Mouse (Mus musculus): ENCODE data around the gene Inf2. TPM values are rescaled to one million over a fixed set of nuclear protein-coding genes. Genes with fewer than 3 reads are reported as not detected.
A peak's percentile ranks its signal among the peaks of the same experiment; 100 is the strongest.

Gene Inf2
- polyA plus RNA-seq, 1 experiment = 11.0 TPM

- Histone ChIP-seq H3K4me3 (ENCODE audit: low read depth, low read length) (peak overlapping the region; percentile 65), H3K36me3 (ENCODE audit: control insufficient read depth, insufficient read depth, low read length) (no peaks in the 10 kb centered on the region), H3K4me1 (ENCODE audit: control insufficient read depth, insufficient read depth, insufficient read length, low read length) (peaks cover 11% of the 10 kb centered on the region), H3K27me3 (ENCODE audit: control insufficient read depth, insufficient read depth, low read length) (peaks cover 12% of the 10 kb centered on the region; the same call in 1 of the 2 replicates), H3K27ac (ENCODE audit: insufficient read depth, low read depth, low read length) (peak overlapping the region; percentile 41)
- TF ChIP-seq CTCF (IDR thresholded peaks at IDR 0.05; ENCODE audit: extremely low read depth, insufficient read length, insufficient replicate concordance, low read depth, low read length) (no peak), POLR2A (IDR thresholded peaks at IDR 0.05; ENCODE audit: low read depth, low read length) (no peak)
- 40% methylated on average over 13 of the region's 13 CpGs for WGBS
These were observed 30.5 kb downstream of the Inf2 start for GRCm38 (mm10) chr12:112618981-112619685.

GRCm38 (mm10) chr12:112619686-112620353 is 31.2 kb downstream of the Inf2 start, which contains the start of gene Adssl1:
TSS of gene Adssl1 (plus strand) at chr12:112620045.
- Histone ChIP-seq H3K27me3 (ENCODE audit: control insufficient read depth, insufficient read depth, low read length) (peaks cover 12% of the 10 kb centered on the region; the same call in 1 of the 2 replicates), H3K4me3 (ENCODE audit: low read depth, low read length) (peak within 1 kb of the TSS; percentile 65), H3K4me1 (ENCODE audit: control insufficient read depth, insufficient read depth, insufficient read length, low read length) (peaks cover 9% of the 10 kb centered on the region), H3K27ac (ENCODE audit: insufficient read depth, low read depth, low read length) (peak within 1 kb of the TSS; percentile 41), H3K36me3 (ENCODE audit: control insufficient read depth, insufficient read depth, low read length) (no peaks in the 10 kb centered on the region)
- TF ChIP-seq POLR2A (IDR thresholded peaks at IDR 0.05; ENCODE audit: low read depth, low read length) (peak; percentile 32; the same call in 1 of the 2 replicates), CTCF (IDR thresholded peaks at IDR 0.05; ENCODE audit: extremely low read depth, insufficient read length, insufficient replicate concordance, low read depth, low read length) (no peak)
- WGBS = 2% methylated on average over 56 of the region's 56 CpGs

GRCm38 (mm10) chr12:112620354-112621061 is 31.9 kb downstream of the Inf2 start:
- no peak overlapping the region for H3K27ac ChIP-seq (ENCODE audit: insufficient read depth, low read depth, low read length)
- H3K4me1 ChIP-seq (ENCODE audit: control insufficient read depth, insufficient read depth, insufficient read length, low read length) = peaks cover 9% of the 10 kb centered on the region
- no peaks in the 10 kb centered on the region for H3K36me3 ChIP-seq (ENCODE audit: control insufficient read depth, insufficient read depth, low read length)
- 23% methylated on average over 16 of the region's 16 CpGs for WGBS
- H3K4me3 ChIP-seq (ENCODE audit: low read depth, low read length) = peak overlapping the region; percentile 65
- peaks cover 12% of the 10 kb centered on the region; the same call in 1 of the 2 replicates for H3K27me3 ChIP-seq (ENCODE audit: control insufficient read depth, insufficient read depth, low read length)
- TF ChIP-seq CTCF (IDR thresholded peaks at IDR 0.05; ENCODE audit: extremely low read depth, insufficient read length, insufficient replicate concordance, low read depth, low read length) (0 out of 2 replicates have a peak, but pooled peaks have one; percentile 8), POLR2A (IDR thresholded peaks at IDR 0.05; ENCODE audit: low read depth, low read length) (no peak)

GRCm38 (mm10) chr12:112621900-112622299 is 33.3 kb downstream of the Inf2 start:
- H3K4me1 ChIP-seq (ENCODE audit: control insufficient read depth, insufficient read depth, insufficient read length, low read length) = peaks cover 9% of the 10 kb centered on the region
- TF ChIP-seq CTCF (IDR thresholded peaks at IDR 0.05; ENCODE audit: extremely low read depth, insufficient read length, insufficient replicate concordance, low read depth, low read length) = no peak
- TF ChIP-seq POLR2A (IDR thresholded peaks at IDR 0.05; ENCODE audit: low read depth, low read length) = no peak
- H3K27ac ChIP-seq (ENCODE audit: insufficient read depth, low read depth, low read length) = no peak overlapping the region
- no peak overlapping the region for H3K4me3 ChIP-seq (ENCODE audit: low read depth, low read length)
- H3K36me3 ChIP-seq (ENCODE audit: control insufficient read depth, insufficient read depth, low read length) = no peaks in the 10 kb centered on the region
- peaks cover 12% of the 10 kb centered on the region; the same call in 1 of the 2 replicates for H3K27me3 ChIP-seq (ENCODE audit: control insufficient read depth, insufficient read depth, low read length)
- 82% methylated on average over 3 of the region's 3 CpGs for WGBS

DNA sequence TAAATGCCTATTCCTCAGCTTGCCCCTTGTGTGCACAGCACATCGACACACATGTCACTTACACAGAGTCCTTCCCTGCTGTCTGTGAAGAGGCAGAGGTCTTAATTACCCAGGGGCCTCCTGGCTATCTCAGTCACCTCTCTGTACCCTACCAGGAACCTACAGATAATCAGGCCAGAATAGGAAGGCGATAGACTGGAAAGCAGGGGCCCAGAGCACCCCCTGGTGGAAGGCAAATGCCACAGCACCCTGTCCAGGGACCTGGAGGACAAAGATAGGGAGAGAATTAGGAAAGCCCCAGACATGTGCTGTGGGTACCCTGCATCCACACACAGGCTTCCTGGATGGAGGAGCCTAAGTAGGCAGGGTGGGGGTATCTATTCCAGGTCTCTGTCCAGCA is 35.2 kb downstream of the Inf2 start:
- TF ChIP-seq CTCF (IDR thresholded peaks at IDR 0.05; ENCODE audit: extremely low read depth, insufficient read length, insufficient replicate concordance, low read depth, low read length) (peak; percentile 89; the same call in 1 of the 2 replicates), POLR2A (IDR thresholded peaks at IDR 0.05; ENCODE audit: low read depth, low read length) (no peak)
- Histone ChIP-seq H3K27ac (ENCODE audit: insufficient read depth, low read depth, low read length) (no peak overlapping the region), H3K4me3 (ENCODE audit: low read depth, low read length) (no peak overlapping the region), H3K4me1 (ENCODE audit: control insufficient read depth, insufficient read depth, insufficient read length, low read length) (peaks cover 7% of the 10 kb centered on the region), H3K36me3 (ENCODE audit: control insufficient read depth, insufficient read depth, low read length) (no peaks in the 10 kb centered on the region), H3K27me3 (ENCODE audit: control insufficient read depth, insufficient read depth, low read length) (peaks cover 10% of the 10 kb centered on the region; the same call in 1 of the 2 replicates)
- WGBS = 4% methylated on average over 2 of the region's 2 CpGs

DNA sequence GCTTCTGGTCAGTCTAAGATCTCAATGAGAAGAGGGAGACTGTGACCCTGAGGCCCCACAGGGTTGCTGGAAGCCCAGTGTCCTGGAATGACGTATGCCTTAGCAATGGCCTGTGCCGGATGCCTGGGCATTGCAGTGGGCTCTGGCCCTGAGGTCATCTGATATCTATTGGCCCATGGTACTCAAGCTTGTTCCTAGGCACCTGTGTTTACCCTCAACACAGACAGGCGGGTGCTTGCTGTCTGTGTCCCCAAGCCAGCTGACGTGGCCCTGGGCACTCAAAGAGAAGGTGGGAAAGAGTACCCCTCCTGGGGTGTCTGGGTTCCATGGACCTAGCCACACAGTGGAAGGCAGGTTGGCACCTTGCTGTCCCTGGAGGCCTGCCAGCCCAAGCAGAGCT is 37.1 kb downstream of the Inf2 start:
- TF ChIP-seq CTCF (IDR thresholded peaks at IDR 0.05; ENCODE audit: extremely low read depth, insufficient read length, insufficient replicate concordance, low read depth, low read length) (no peak), POLR2A (IDR thresholded peaks at IDR 0.05; ENCODE audit: low read depth, low read length) (no peak)
- WGBS = 81% methylated on average over 4 of the region's 4 CpGs

More for the DNA sequence above, 37.1 kb downstream of the Inf2 start:
- 0 out of 2 replicates have a peak, but pooled peaks cover 1% of the 10 kb centered on the region for H3K27me3 ChIP-seq (ENCODE audit: control insufficient read depth, insufficient read depth, low read length)
- no peak overlapping the region for H3K4me3 ChIP-seq (ENCODE audit: low read depth, low read length)
- H3K27ac ChIP-seq (ENCODE audit: insufficient read depth, low read depth, low read length) = no peak overlapping the region
- no peaks in the 10 kb centered on the region for H3K36me3 ChIP-seq (ENCODE audit: control insufficient read depth, insufficient read depth, low read length)
- H3K4me1 ChIP-seq (ENCODE audit: control insufficient read depth, insufficient read depth, insufficient read length, low read length) = peaks cover 6% of the 10 kb centered on the region

Data from small intestine, adult 2 months (tissue).